Mouse (Mus musculus) adrenal gland, adult 2 months (tissue): Measurements from ENCODE around the gene BC004004. TPM values are rescaled to one million over a fixed set of nuclear protein-coding genes. Genes with fewer than 3 reads are reported as not detected.
"Not testable (repeated sequence)": the region's sequence is repeated elsewhere in the genome, so short reads cannot be mapped to it uniquely, and the experiment has no call there.

Experiments
- DNase-seq: peaks from one replicate; pipeline ENCODE4 v3.0.0; 2021
- polyA plus RNA-seq: library from polyadenylated mRNA; depleted of rRNA; stranded (reverse); fragments of >200 nt; gene quantifications from 2 replicates; pipeline ENCODE4 v1.2.3, GENCODE M21; 2012; rRNA removed
- total RNA-seq, 2 experiments: library from RNA; stranded (reverse); gene quantifications; 2 replicates each; pipeline ENCODE4 v1.2.3; 2021

Gene BC004004
- total and polyA plus RNA-seq, 3 experiments = 54.1 to 151 (median 146) TPM

DNA sequence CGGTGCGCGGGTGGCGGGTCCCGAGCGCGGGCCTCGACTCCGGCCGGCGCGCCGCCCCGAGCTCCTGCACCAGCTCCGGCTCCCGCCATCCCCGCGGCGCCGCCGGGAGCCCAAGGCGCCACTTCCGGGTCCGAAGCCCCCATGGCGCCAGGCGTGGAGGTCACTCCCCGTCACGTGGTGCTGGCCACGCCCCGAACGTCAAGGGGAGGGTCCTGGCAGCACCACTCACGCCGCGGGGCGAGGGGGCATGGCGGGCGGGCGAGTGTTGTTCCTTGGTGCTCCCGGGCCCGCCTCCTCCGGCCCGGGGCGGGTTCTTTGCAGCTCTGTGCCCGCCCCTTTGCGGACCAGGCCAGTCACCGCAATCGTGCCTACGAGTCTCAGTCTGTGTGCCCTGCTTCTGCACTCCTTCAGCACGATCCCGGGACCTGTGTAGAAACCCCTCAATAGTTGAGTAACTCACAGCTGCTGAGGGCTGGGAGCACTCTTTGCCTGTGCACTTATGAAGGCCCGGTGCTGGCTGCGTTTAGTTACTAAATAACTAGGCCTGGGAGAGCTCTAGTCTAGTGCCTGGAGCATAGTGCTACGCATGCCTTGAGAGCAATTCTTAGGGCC is 79.2 kb downstream of the BC004004 start, which contains the start of gene Mtch1:
Gene Mtch1, minus strand, starts transcription at position 290 of the 612 bp plus-strand sequence.
- peak; percentile 100 for DNase-seq

DNA sequence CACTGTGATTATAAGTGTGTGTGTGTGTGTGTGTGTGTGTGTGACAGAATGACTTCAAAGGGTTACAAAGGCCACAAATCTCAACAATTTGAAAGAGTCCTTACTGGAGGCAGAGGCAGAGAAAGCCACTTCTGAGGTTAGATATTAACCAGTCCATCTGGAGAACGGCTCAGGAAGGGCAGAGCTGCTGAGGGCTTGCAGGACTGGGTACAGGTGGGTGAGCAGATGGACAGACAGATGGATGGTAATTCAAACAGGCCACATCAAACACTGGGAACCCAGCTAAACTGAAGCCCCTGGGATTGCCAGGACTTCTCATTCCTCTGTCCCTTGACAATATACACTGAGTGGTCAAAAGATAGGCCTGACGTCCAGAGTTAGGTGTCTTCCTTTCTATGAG is 80.4 kb downstream of the BC004004 start:
- no peak for DNase-seq

DNA sequence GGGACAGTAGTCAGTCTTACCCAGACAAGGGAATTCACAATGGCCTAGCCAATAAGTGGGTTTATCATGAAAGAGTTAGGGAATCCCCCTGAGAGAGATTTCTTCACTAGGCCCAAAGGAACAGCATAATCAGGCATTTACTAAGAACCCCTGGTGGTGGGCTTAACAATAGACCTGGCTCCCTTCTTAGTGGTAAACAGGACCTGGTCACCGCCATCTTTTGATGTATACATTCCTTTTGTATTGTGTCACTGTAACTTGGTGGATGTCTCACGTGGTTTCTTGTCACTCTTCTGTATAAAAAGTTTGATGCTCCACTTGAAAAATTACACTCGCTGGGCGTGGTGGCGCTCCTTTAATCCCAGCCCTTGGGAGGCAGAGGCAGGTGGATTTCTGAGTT is 82.5 kb downstream of the BC004004 start:
- DNase-seq = not testable (repeated sequence)

DNA sequence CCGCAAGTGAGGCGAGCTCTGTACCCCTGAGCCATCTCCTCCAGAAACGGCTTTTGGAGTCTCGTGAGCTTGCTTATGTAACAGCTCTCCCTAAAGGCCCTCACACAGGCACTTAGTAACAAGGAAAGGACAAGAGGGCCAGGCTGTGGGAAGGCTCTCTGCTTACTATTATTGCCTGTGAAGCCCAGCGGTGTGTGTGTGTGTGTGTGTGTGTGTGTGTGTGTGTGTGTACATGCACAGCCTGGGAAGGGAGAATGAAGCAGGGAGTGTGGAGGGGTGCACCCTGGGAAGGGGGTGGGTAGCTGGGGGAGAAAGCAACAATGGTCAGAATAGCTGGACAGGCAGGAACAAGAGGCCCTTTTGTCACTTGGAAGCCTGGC is 86.9 kb downstream of the BC004004 start:
- no peak for DNase-seq

DNA sequence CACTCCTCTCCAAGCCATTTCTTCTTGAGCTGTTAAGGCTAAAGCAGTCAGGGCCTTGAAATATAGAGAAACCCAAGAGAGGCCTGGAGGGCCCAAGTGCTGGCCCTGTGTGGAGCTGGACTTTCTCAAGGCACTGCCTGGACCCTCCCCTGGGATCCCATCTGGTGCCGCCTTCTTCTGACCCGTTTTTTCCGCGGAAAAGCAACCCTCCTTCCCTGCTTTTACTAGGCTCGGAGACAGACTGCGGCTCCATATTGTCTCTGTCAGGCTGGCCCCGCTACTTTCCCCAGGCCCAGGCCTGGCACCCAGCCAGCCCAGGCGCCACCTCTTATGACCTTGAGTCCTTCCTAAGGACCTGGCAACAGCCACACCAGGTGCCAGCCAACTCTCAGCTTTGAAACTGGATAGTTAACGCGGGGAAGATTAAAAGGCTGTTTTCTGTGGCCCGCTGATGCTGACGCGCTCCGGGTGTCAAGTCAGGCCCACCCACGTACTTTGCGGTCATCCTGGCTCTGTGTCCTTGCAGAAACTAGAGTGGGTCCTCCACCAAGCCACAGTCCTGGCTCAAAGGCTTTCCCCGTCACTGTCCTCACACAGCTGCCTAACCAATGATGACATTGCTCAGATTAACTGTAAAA is 87.4 kb downstream of the BC004004 start:
- peak; percentile 82 for DNase-seq

DNA sequence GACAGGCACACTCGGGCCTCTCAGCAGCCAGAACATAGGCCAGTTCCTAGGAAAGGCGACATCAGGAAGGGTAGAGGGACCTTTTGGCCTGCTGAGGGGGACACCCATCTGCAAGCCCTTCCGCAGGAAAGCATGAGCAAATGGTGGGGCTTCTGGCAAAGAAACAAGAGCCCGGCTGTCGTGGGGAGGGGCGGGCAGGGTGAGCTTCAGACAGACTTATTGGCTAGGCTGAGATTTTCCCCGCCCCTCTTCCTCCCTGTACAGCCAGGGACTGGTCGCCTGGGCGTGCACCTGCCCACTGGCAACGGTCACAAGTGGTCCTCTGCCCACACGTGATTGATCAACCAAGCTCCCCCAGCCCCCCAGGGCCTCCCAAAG is 87.9 kb downstream of the BC004004 start:
- DNase-seq = peak; percentile 88

DNA sequence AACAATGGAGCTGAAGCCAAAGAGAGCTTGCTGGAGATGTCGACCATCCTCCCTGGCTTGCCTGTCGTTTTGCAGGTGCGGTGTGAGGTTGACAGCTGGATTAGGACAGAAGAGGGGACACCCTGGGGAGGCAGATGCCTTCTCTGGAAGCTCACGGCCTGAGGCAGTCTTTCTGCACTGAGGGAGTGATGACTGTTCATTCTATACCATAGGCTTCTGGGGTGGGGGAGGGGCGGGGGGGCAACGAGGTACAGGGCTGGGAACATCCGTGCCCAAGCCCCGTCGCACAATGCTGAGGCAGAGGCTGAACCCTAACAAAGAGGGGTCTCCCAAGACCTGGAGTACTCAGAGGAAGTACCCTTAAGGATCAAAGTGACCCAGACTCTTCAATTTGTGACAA is 88.3 kb downstream of the BC004004 start:
- DNase-seq = no peak

DNA sequence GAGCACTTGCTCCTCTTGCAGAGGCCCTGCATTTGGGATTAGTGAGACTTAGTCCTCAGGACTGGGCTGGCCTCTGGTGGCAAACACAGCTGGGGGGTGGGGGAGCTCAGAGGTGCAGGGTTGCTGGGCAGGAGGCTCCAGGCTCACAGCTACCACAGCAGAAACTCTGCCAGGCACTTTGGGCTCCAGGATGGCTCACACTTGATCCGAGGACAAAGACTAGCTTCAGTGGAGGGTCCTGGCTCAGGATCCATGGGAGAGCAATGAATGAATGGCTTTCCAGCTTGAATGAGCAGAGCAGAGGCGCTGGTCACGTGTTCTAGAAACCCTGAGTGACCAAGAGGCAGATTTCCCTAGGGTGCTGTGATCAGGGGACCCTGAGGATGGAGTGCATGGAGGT is 90.3 kb downstream of the BC004004 start:
- DNase-seq = no peak

DNA sequence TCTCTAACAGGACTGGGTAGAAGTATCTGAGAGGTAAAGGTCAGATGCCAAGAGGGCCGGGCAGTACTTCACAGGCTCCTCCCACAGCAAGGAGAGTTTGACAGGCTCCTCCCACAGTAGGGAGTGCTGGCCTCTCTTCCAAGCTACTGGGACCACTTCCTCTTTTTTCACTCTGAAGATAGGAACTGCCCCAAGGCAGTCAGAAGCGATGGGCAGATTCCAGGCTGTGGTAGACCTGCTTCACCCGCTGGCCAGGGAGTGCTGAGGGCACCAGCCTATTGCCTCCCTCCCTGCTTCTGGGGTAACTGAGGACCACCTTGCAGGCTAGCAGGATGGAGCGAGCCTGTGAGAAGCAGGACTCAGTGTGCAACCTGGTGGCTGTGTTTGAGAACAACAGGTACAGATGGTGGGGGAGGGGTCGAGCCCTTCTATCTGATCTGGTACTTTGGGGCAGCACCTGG is 92.2 kb downstream of the BC004004 start, which contains the start of gene Fgd2:
Gene Fgd2, plus strand, starts transcription at position 154 of the 461 bp plus-strand sequence.
- no peak for DNase-seq

DNA sequence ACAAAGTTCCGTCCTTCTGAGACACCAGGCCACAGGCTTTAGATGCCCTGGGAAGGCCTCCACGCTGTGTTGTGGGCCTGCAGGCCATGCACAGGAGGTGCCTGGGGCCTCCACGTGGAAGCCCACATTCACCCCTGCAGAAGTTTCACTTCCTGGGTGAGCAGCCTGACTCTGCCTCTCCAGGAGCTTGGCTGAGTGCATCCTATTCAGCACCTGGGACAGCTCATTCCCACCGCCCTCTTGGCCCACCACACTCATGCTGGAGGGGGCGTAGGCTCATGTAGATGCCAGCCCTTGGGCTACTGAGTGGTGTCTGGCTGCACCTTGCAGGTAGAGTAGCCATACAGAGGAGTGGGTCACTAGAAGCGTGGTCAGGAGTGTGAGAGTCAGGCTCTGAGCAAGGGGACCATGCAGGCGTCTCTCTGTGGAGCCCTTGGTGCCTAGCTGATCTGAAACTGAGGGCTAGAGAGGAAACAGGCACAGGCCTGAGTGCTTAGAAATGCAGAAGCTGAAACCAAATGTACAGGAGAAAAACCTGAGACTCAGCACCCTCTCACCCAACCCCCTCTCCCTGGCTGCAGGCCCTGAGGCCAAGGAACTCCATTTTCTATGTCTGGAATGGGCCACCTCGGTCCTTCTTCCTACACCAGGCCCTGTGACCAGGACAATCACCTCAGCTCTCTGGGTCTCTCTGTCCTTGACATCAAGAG is 93.5 kb downstream of the BC004004 start:
- no peak for DNase-seq

DNA sequence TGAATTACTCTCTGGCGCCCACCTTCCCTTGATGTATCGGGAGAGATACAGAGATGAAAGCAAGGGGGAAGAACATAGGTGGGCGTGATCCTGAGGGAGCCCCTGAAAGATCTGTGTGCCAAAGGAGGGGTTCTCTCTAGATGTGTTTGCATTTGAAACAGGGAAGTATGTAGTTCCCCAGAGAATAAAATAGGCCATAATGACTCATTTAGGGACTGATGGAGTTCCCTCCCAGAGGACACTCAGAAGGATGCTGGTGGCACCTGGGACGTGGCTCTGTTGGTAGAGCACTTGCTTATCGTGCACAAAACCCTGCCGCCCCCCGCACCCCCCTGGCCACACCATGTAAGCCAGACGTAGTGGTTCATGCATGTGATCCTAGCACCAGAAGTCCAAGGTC is 94.5 kb downstream of the BC004004 start:
- no peak for DNase-seq

Other genes with a start within 250 kb of the BC004004 start
- gene Srsf3, start 236.2 kb upstream of the BC004004 start, total RNA-seq = 100 to 1,000 TPM in 1 of 2 experiments, 10 to 100 TPM in 1; 94.0 to 149 TPM
- 161 and 183 TPM in 2 replicates for gene Srsf3, start 236.2 kb upstream of the BC004004 start, polyA plus RNA-seq
- gene Cdkn1a, start 177.8 kb upstream of the BC004004 start, total RNA-seq = 100 to 1,000 TPM in 1 of 2 experiments, 10 to 100 TPM in 1; 36.4 to 108 TPM
- 32.2 and 33.7 TPM in 2 replicates for gene Cdkn1a, start 177.8 kb upstream of the BC004004 start, polyA plus RNA-seq
- gene Rab44, start 154.6 kb upstream of the BC004004 start, total RNA-seq = under 1 TPM; 0.14 to 0.62 TPM
- gene Rab44, start 154.6 kb upstream of the BC004004 start, polyA plus RNA-seq = 0.30 and 0.31 TPM in 2 replicates
- gene Cpne5, start 30.6 kb upstream of the BC004004 start, total RNA-seq = under 1 TPM; 0.38 to 0.75 TPM
- gene Cpne5, start 30.6 kb upstream of the BC004004 start, polyA plus RNA-seq = 1.4 and 1.7 TPM in 2 replicates
- gene Ppil1, start 4.6 kb upstream of the BC004004 start, total RNA-seq = 10 to 100 TPM; 19.7 to 28.0 TPM
- gene Ppil1, start 4.6 kb upstream of the BC004004 start, polyA plus RNA-seq = 24.6 and 26.2 TPM in 2 replicates
- gene Pi16, start 48.9 kb downstream of the BC004004 start, total RNA-seq = 10 to 100 TPM; 23.1 to 35.5 TPM
- 21.5 and 29.9 TPM in 2 replicates for gene Pi16, start 48.9 kb downstream of the BC004004 start, polyA plus RNA-seq
- gene Mtch1, start 79.1 kb downstream of the BC004004 start, total RNA-seq = 100 to 1,000 TPM; 220 to 280 TPM
- 331 and 392 TPM in 2 replicates for gene Mtch1, start 79.1 kb downstream of the BC004004 start, polyA plus RNA-seq
- 1 to 10 TPM; 2.6 to 3.4 TPM for gene Fgd2, start 92.1 kb downstream of the BC004004 start, total RNA-seq
- gene Fgd2, start 92.1 kb downstream of the BC004004 start, polyA plus RNA-seq = 10.0 and 17.2 TPM in 2 replicates
- 100 to 1,000 TPM; 120 to 124 TPM for gene Pim1, start 222.0 kb downstream of the BC004004 start, total RNA-seq
- 150 and 153 TPM in 2 replicates for gene Pim1, start 222.0 kb downstream of the BC004004 start, polyA plus RNA-seq